21 mouse cellular contexts compared by ENCODE assay signal in genomic region chr19:8572485-8572884, GRCm38 (mm10). TPM values are rescaled to one million over a fixed set of nuclear protein-coding genes. Genes with fewer than 3 reads are reported as not detected.
"Had no signal": no experiment of that assay in that cellular context is flagged by ENCODE, and none has a peak within 500 bp of the region (broad histone marks: within the 10 kb centered on the region; RNA-seq: fewer than 3 reads in every experiment).

No protein-coding gene starts in this region.

- H3K9ac ChIP-seq: liver, embryonic 12.5 days; liver, embryonic 15.5 days; lung, embryonic 15.5 days; midbrain, embryonic 12.5 days; midbrain, embryonic 15.5 days; neural tube, embryonic 12.5 days; neural tube, embryonic 15.5 days had no signal

- H3K4me3 ChIP-seq: left cerebral cortex, adult 2 months; liver, embryonic 12.5 days; liver, embryonic 15.5 days; lung, embryonic 15.5 days; midbrain, embryonic 12.5 days; midbrain, embryonic 15.5 days; neural tube, embryonic 12.5 days; neural tube, embryonic 15.5 days had no signal

- H3K36me3 ChIP-seq: liver, embryonic 12.5 days; liver, embryonic 15.5 days; lung, embryonic 15.5 days; midbrain, embryonic 12.5 days; midbrain, embryonic 15.5 days; neural tube, embryonic 12.5 days; neural tube, embryonic 15.5 days had no signal

- H3K4me2 ChIP-seq: liver, embryonic 12.5 days; liver, embryonic 15.5 days; lung, embryonic 15.5 days; midbrain, embryonic 12.5 days; midbrain, embryonic 15.5 days; neural tube, embryonic 12.5 days; neural tube, embryonic 15.5 days had no signal

- H3K4me1 ChIP-seq: liver, embryonic 15.5 days; neural tube, embryonic 12.5 days had no signal

- H3K27me3 ChIP-seq: liver, embryonic 12.5 days; liver, embryonic 15.5 days; lung, embryonic 15.5 days; midbrain, embryonic 12.5 days; midbrain, embryonic 15.5 days; neural tube, embryonic 12.5 days; neural tube, embryonic 15.5 days had no signal

- H3K27ac ChIP-seq: liver, embryonic 12.5 days; liver, embryonic 15.5 days; lung, embryonic 15.5 days; midbrain, embryonic 12.5 days; midbrain, embryonic 15.5 days; neural tube, embryonic 12.5 days; neural tube, embryonic 15.5 days; stomach, postnatal 0 days had no signal

- ATAC-seq: liver, embryonic 12.5 days; midbrain, embryonic 15.5 days had no signal

- DNase-seq: layer of hippocampus, adult 9-11 months; layer of hippocampus, postnatal 36 days; lung, adult 18-20 months; lung, postnatal 10 days; lung, postnatal 36 days; right cerebral cortex, adult 18-20 months; right cerebral cortex, postnatal 14 days; right cerebral cortex, postnatal 4 days had no signal

- H3K9me3 ChIP-seq: liver, embryonic 12.5 days; liver, embryonic 15.5 days; lung, embryonic 15.5 days; midbrain, embryonic 12.5 days; midbrain, embryonic 15.5 days; neural tube, embryonic 12.5 days; neural tube, embryonic 15.5 days had no signal

RNA-seq across cellular contexts. Expression of gene Slc22a8, which starts 18.6 kb away (rescaled TPM):
- polyA plus RNA-seq: limb, embryonic 11.5 days; stomach, embryonic 14.5 days; urinary bladder, adult 2 months had no signal

RNA-seq across cellular contexts. Expression of gene Slc22a6, which starts 45.4 kb away (rescaled TPM):
- polyA plus RNA-seq: limb, embryonic 11.5 days; liver, embryonic 12.5 days; stomach, embryonic 14.5 days; stomach, postnatal 0 days; thymus, postnatal 0 days; urinary bladder, adult 2 months had no signal
